Mouse (Mus musculus): ENCODE measurements around the gene Atp6v0a1. TPM values are rescaled to one million over a fixed set of nuclear protein-coding genes. Genes with fewer than 3 reads are reported as not detected.
A peak's percentile ranks its signal among the peaks of the same experiment; 100 is the strongest.

Gene Atp6v0a1
- polyA plus RNA-seq, 1 experiment from 2014 or later: 45.9 TPM

DNA sequence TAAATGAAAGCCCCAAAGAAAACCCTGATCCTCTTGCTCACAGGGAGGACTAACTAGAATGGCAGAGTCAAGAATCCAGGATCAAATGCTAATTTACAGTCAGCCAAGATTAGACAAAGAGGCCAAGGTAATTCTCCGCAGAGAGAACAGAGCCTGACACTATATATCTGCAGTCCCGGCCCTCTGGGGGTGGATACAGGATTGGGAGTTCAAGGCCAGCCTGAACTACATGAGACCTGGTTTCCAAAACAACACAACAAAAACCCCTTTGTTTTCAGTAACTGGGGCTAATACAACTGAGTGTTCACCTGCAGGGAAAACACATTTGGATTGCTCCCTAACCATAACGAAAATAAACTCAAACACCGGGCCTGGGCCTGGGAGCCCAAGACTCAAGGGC lies 55.2 kb downstream of the Atp6v0a1 start:
- no peak overlapping the region for H3K4me2 ChIP-seq
- H3K27ac ChIP-seq (ENCODE audit: low read depth, low read length): no peak overlapping the region
- 87% methylated on average over 4 of the region's 4 CpGs for WGBS
- H3K36me3 ChIP-seq (ENCODE audit: control insufficient read depth, insufficient read depth, low read length): no peaks in the 10 kb centered on the region
- ATAC-seq (ENCODE audit: low FRiP score): no peak
- no peaks in the 10 kb centered on the region for H3K9me3 ChIP-seq (ENCODE audit: control insufficient read depth, low read length)
- no peak overlapping the region for H3K9ac ChIP-seq (ENCODE audit: low read length)
- no peak for DNase-seq (ENCODE audit: low spot score, missing footprints)
- H3K27me3 ChIP-seq (ENCODE audit: control insufficient read depth, insufficient read depth, low read length): peaks cover 2% of the 10 kb centered on the region; the same call in 1 of the 2 replicates
- H3K4me1 ChIP-seq (ENCODE audit: control insufficient read depth, insufficient read depth, low read length): peaks cover 2% of the 10 kb centered on the region; the same call in 1 of the 2 replicates
- H3K4me3 ChIP-seq (ENCODE audit: low read depth, low read length): no peak overlapping the region

DNA sequence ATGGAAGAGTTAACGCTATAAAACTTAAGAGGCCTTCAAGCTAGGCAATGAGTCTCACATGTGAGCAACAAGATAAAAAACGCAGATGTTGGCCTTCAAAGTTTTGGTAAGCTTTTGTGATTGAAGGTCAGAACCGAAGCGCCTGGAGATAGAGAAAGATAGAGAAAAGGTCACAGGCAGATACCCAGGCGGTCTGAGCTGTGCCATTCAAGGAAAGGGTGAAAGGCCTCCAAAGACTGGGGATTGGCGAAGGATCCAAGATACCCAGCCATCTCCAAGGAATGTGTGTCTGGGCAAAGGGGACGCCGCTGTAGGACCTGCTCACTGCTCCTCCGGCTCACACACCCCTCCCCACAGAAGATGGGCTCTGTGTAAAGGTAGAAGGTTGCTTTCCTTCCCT lies 55.8 kb downstream of the Atp6v0a1 start:
- Histone ChIP-seq H3K36me3 (ENCODE audit: control insufficient read depth, insufficient read depth, low read length) (no peaks in the 10 kb centered on the region), H3K27me3 (ENCODE audit: control insufficient read depth, insufficient read depth, low read length) (peaks cover 2% of the 10 kb centered on the region; the same call in 1 of the 2 replicates), H3K9me3 (ENCODE audit: control insufficient read depth, low read length) (no peaks in the 10 kb centered on the region), H3K9ac (ENCODE audit: low read length) (no peak overlapping the region), H3K27ac (ENCODE audit: low read depth, low read length) (no peak overlapping the region), H3K4me1 (ENCODE audit: control insufficient read depth, insufficient read depth, low read length) (peaks cover 2% of the 10 kb centered on the region; the same call in 1 of the 2 replicates), H3K4me3 (ENCODE audit: low read depth, low read length) (no peak overlapping the region), H3K4me2 (no peak overlapping the region)
- 95% methylated on average over 9 of the region's 9 CpGs for WGBS
- no peak for ATAC-seq (ENCODE audit: low FRiP score)
- no peak for DNase-seq (ENCODE audit: low spot score, missing footprints)

DNA sequence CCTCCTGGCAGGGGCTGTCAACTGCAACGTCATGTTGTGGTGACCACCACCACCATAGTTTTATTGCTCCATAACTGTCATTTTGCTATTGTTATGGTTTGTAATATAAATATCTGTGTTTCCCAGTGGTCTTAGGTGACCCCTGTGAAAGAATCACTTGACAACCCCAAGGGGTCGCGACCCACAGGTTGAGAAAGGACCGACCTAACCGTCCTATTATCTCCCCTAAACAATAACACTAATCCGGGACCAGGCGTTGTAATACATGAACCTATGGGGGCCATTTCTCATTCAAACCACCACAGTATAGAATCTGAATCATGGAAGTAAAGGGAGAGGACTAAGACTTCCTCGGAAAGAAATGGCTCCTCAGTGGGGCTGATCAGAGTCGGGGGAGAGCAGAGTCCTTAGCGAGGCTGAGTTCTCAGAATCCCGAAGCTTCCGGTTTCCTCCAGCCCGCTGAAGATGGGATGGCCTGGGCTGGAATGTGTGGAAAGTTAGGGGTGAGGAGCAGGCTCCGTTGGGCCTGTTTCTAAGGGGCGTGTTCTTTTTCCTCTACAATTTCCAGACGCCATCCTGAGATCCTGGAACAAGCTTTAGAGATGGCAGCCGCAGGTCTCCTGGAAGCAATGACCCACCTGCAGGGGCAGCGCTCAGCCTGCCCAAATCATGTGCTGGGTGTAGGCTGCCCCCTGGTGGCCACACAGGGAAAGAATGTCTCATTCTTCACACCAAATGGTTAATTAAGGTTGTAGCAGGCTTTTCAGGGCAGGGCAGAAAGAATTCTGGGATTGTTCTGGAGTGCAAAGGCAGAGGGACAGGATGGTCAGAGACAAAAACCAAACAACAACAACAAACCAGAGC lies 57.5 kb downstream of the Atp6v0a1 start:
- Histone ChIP-seq H3K4me3 (ENCODE audit: low read depth, low read length) (peak overlapping the region; percentile 22), H3K4me2 (peak overlapping the region; percentile 52), H3K4me1 (ENCODE audit: control insufficient read depth, insufficient read depth, low read length) (peaks cover 7% of the 10 kb centered on the region), H3K36me3 (ENCODE audit: control insufficient read depth, insufficient read depth, low read length) (no peaks in the 10 kb centered on the region), H3K27me3 (ENCODE audit: control insufficient read depth, insufficient read depth, low read length) (peaks cover 2% of the 10 kb centered on the region; the same call in 1 of the 2 replicates), H3K9me3 (ENCODE audit: control insufficient read depth, low read length) (no peaks in the 10 kb centered on the region), H3K27ac (ENCODE audit: low read depth, low read length) (no peak overlapping the region), H3K9ac (ENCODE audit: low read length) (peak overlapping the region; percentile 55)
- WGBS: 20% methylated on average over 18 of the region's 18 CpGs
- DNase-seq (ENCODE audit: low spot score, missing footprints): peak; percentile 96
- no peak for ATAC-seq (ENCODE audit: low FRiP score)

DNA sequence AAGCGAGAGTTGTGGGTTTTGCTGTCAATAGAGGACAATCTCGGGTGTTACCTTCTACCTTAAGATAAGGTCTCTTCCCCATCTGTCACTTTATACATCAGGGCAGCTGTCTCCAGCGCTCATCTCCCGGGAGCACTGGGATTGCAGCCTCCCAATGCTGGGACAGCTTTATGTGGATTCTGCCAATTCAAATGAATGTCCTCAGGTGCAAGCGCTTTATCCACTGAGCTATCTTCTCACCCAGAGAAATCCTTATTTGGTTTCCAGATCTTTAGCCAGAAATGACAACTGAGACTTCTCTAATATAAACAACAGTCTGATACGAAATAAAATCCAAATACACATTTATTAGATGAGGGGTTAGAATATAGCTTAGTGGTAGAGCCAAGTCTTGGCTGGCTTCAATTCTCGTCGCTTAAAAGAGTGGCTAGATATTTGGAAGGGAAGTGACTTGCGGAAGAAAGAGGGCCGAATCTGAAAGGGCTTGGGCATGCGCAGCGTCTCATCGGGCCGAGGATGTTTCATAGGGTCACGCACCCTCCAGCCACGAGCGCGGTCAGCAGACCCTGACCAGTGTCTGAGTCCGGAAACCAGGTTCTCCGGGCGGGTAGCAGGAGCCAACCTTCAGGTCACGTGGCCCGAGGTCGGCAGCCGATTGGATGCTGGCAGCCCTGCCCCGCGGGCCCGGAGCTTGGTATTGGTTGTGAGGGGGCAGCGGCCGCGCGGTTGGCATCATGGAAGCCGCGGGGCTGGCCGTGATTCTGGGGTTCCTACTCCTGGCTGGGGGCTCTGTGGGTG lies 60.3 kb downstream of the Atp6v0a1 start, which contains the start of gene Naglu:
Gene Naglu (plus strand): TSS at position 622 of the 798 bp plus-strand sequence.
- 4% methylated on average over 35 of the region's 35 CpGs for WGBS
- H3K36me3 ChIP-seq (ENCODE audit: control insufficient read depth, insufficient read depth, low read length): no peaks in the 10 kb centered on the region
- peaks cover 2% of the 10 kb centered on the region; the same call in 1 of the 2 replicates for H3K27me3 ChIP-seq (ENCODE audit: control insufficient read depth, insufficient read depth, low read length)

DNA sequence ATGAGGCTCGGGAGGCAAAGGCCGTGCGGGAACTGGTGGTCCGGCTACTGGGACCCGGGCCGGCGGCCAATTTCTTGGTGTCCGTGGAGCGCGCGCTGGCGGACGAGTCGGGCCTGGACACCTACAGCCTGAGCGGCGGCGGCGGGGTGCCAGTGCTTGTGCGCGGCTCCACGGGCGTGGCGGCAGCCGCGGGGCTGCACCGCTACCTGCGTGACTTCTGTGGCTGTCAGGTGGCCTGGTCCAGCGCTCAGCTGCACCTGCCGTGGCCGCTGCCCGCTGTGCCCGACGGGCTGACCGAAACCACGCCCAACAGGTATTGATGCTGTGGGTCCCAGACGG lies 60.9 kb downstream of the Atp6v0a1 start:
- peak; percentile 73 for ATAC-seq (ENCODE audit: low FRiP score)
- H3K27ac ChIP-seq (ENCODE audit: low read depth, low read length): no peak overlapping the region

More for the DNA sequence above, 60.3 kb downstream of the Atp6v0a1 start, which contains the start of gene Naglu:
- peak; percentile 98 for DNase-seq (ENCODE audit: low spot score, missing footprints)
- Histone ChIP-seq H3K9ac (ENCODE audit: low read length) (peak within 1 kb of the TSS; percentile 86), H3K4me2 (peak within 1 kb of the TSS; percentile 99), H3K4me1 (ENCODE audit: control insufficient read depth, insufficient read depth, low read length) (peaks cover 7% of the 10 kb centered on the region), H3K4me3 (ENCODE audit: low read depth, low read length) (peak within 1 kb of the TSS; percentile 82), H3K27ac (ENCODE audit: low read depth, low read length) (no peak within 1 kb of the TSS), H3K9me3 (ENCODE audit: control insufficient read depth, low read length) (no peaks in the 10 kb centered on the region)
- ATAC-seq (ENCODE audit: low FRiP score): peak; percentile 92

DNA sequence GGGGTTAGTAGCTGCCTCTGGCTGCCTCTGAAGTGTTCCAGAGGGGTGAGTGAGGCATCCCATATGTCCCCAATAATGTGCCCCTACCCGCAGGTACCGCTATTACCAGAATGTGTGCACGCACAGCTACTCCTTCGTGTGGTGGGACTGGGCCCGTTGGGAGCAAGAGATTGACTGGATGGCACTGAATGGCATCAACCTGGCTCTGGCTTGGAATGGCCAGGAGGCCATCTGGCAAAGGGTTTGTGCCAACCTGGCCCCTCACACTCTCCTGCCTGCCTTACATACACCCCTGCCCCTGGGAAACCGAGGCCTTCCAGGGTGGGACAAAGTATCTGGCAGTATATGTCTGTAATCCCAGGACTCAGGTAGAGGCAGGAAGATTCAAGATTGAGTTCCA lies 61.7 kb downstream of the Atp6v0a1 start:
- 81% methylated on average over 6 of the region's 6 CpGs for WGBS
- peaks cover 7% of the 10 kb centered on the region for H3K4me1 ChIP-seq (ENCODE audit: control insufficient read depth, insufficient read depth, low read length)
- no peak for DNase-seq (ENCODE audit: low spot score, missing footprints)
- H3K36me3 ChIP-seq (ENCODE audit: control insufficient read depth, insufficient read depth, low read length): no peaks in the 10 kb centered on the region
- no peaks in the 10 kb centered on the region for H3K9me3 ChIP-seq (ENCODE audit: control insufficient read depth, low read length)
- peak overlapping the region; percentile 86; the same call in 1 of the 2 replicates for H3K9ac ChIP-seq (ENCODE audit: low read length)
- peak overlapping the region; percentile 99; the same call in 1 of the 2 replicates for H3K4me2 ChIP-seq
- no peak overlapping the region for H3K4me3 ChIP-seq (ENCODE audit: low read depth, low read length)
- no peak overlapping the region for H3K27ac ChIP-seq (ENCODE audit: low read depth, low read length)
- peaks cover 2% of the 10 kb centered on the region; the same call in 1 of the 2 replicates for H3K27me3 ChIP-seq (ENCODE audit: control insufficient read depth, insufficient read depth, low read length)
- ATAC-seq (ENCODE audit: low FRiP score): no peak

More for the DNA sequence above, 60.9 kb downstream of the Atp6v0a1 start:
- Histone ChIP-seq H3K27me3 (ENCODE audit: control insufficient read depth, insufficient read depth, low read length) (peaks cover 2% of the 10 kb centered on the region; the same call in 1 of the 2 replicates), H3K4me1 (ENCODE audit: control insufficient read depth, insufficient read depth, low read length) (peaks cover 7% of the 10 kb centered on the region), H3K4me3 (ENCODE audit: low read depth, low read length) (peak overlapping the region; percentile 82), H3K9ac (ENCODE audit: low read length) (peak overlapping the region; percentile 86), H3K36me3 (ENCODE audit: control insufficient read depth, insufficient read depth, low read length) (no peaks in the 10 kb centered on the region), H3K9me3 (ENCODE audit: control insufficient read depth, low read length) (no peaks in the 10 kb centered on the region), H3K4me2 (peak overlapping the region; percentile 99)
- under 1% methylated on average over 34 of the region's 36 CpGs for WGBS
- DNase-seq (ENCODE audit: low spot score, missing footprints): no peak

DNA sequence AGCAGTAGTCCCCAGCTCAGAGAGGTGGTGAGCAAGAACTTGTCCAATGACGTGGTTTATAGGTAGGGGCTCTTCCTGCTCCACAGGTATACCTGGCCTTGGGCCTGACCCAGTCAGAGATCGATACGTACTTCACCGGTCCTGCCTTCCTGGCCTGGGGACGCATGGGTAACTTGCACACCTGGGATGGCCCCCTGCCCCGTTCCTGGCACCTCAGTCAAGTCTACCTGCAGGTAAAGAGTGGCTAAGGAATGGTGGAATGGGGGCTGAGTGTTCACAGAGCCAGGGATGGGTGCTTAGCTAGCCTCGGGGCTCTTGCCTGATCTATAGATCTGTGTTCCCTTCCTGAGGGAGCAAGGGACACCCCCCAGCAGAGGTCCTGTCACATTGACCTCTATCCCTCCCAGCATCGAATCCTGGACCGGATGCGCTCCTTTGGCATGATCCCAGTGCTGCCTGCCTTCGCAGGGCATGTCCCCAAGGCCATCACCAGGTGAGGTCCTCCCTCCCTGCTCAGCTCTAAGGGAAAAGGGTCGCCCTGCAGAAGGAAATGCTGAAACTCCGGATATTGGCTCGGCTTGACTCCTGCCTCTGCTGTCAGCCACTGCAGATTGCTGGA lies 62.7 kb downstream of the Atp6v0a1 start:
- Histone ChIP-seq H3K27me3 (ENCODE audit: control insufficient read depth, insufficient read depth, low read length) (peaks cover 7% of the 10 kb centered on the region), H3K27ac (ENCODE audit: low read depth, low read length) (no peak overlapping the region), H3K4me2 (no peak overlapping the region), H3K4me3 (ENCODE audit: low read depth, low read length) (no peak overlapping the region), H3K36me3 (ENCODE audit: control insufficient read depth, insufficient read depth, low read length) (no peaks in the 10 kb centered on the region), H3K9me3 (ENCODE audit: control insufficient read depth, low read length) (no peaks in the 10 kb centered on the region), H3K4me1 (ENCODE audit: control insufficient read depth, insufficient read depth, low read length) (peaks cover 5% of the 10 kb centered on the region), H3K9ac (ENCODE audit: low read length) (no peak overlapping the region)
- no peak for DNase-seq (ENCODE audit: low spot score, missing footprints)
- 75% methylated on average over 14 of the region's 14 CpGs for WGBS
- no peak for ATAC-seq (ENCODE audit: low FRiP score)

DNA sequence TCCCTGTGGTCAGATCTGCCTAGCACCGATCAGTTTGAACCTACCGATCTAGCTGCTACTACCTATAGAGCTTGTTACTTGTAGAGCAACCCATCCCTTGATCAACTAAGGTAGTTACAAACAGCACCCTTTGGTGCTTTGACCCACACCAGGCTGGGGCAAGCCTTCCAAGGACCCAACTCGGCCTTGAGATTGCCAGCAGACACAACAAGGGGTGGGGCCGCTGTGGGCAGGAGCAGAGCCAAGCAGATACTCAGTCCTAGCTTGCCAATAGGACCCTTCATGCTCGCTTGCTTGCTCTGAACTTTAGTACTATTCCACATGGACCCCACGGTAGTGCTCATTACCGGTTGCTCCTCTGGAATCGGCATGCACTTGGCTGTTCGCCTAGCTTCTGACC lies 68.9 kb downstream of the Atp6v0a1 start, which contains the start of gene Hsd17b1:
Gene Hsd17b1 (plus strand): TSS at position 291 of the 400 bp plus-strand sequence.
- WGBS: 70% methylated on average over 9 of the region's 9 CpGs
- peaks cover 4% of the 10 kb centered on the region for H3K4me1 ChIP-seq (ENCODE audit: control insufficient read depth, insufficient read depth, low read length)
- no peak within 1 kb of the TSS for H3K4me3 ChIP-seq (ENCODE audit: low read depth, low read length)
- no peak within 1 kb of the TSS for H3K27ac ChIP-seq (ENCODE audit: low read depth, low read length)
- no peak within 1 kb of the TSS for H3K4me2 ChIP-seq
- ATAC-seq (ENCODE audit: low FRiP score) (no peak), DNase-seq (ENCODE audit: low spot score, missing footprints) (no peak)
- no peaks in the 10 kb centered on the region for H3K9me3 ChIP-seq (ENCODE audit: control insufficient read depth, low read length)
- H3K36me3 ChIP-seq (ENCODE audit: control insufficient read depth, insufficient read depth, low read length): no peaks in the 10 kb centered on the region
- H3K9ac ChIP-seq (ENCODE audit: low read length): no peak within 1 kb of the TSS
- H3K27me3 ChIP-seq (ENCODE audit: control insufficient read depth, insufficient read depth, low read length): peaks cover 50% of the 10 kb centered on the region

Measured in midbrain, embryonic 11.5 days (tissue).